Mouse (Mus musculus) cortical plate, adult 2 months (tissue): ENCODE measurements around the gene Tmem81. TPM values are rescaled to one million over a fixed set of nuclear protein-coding genes. Genes with fewer than 3 reads are reported as not detected.

Experiments
- H3K27ac ChIP-seq: fragments of 200-500 bp; 2 replicates; pipeline ENCODE4 v1.5.1; 2012; ENCODE audit warnings: low read length, control low read depth, inconsistent platforms; ENCODE audit not compliant: insufficient read depth
- H3K4me1 ChIP-seq: fragments of 200-500 bp; 2 replicates; pipeline ENCODE4 v1.6.1; 2011; ENCODE audit warnings: low read length; ENCODE audit not compliant: control insufficient read depth, insufficient read depth
- H3K4me3 ChIP-seq: fragments of 200-500 bp; 2 replicates; pipeline ENCODE4 v1.5.1; 2011; ENCODE audit warnings: mild to moderate bottlenecking, low read length, control low read depth; ENCODE audit not compliant: insufficient read depth
- CTCF ChIP-seq: fragments of 200-500 bp; IDR thresholded peaks from 2 replicates; pipeline ENCODE4 v1.5.1; 2011; ENCODE audit warnings: mild to moderate bottlenecking, control low read depth, low read length; ENCODE audit not compliant: insufficient read depth; ENCODE audit errors: extremely low read depth
- POLR2A ChIP-seq: fragments of 200-500 bp; IDR thresholded peaks from 2 replicates; pipeline ENCODE4 v1.6.1; 2011; ENCODE audit warnings: mild to moderate bottlenecking, low read length, control low read depth; ENCODE audit not compliant: insufficient read depth; ENCODE audit errors: extremely low read depth
- polyA plus RNA-seq: library from polyadenylated mRNA; depleted of rRNA; stranded (reverse); fragments of >200 nt; gene quantifications from 2 replicates; pipeline ENCODE4 v1.2.3, GENCODE M21; 2012

The Tmem81 gene
- polyA plus RNA-seq, 1 experiment, result 5.8 TPM

- Histone ChIP-seq H3K4me1 (peaks cover 5% of the 10 kb centered on the region), H3K27ac (no peak overlapping the region)
- TF ChIP-seq POLR2A (no peak), CTCF (no peak)
These were observed 22.8 kb downstream of the Tmem81 start for GRCm38 (mm10) chr1:132528647-132529334.

GRCm38 (mm10) chr1:132530631-132531191, 24.7 kb downstream of the Tmem81 start:
- H3K4me1 ChIP-seq, result peaks cover 5% of the 10 kb centered on the region
- no peak overlapping the region for H3K4me3 ChIP-seq
- no peak overlapping the region for H3K27ac ChIP-seq
- TF ChIP-seq POLR2A (no peak), CTCF (no peak)

More at GRCm38 (mm10) chr1:132528647-132529334, 22.8 kb downstream of the Tmem81 start:
- H3K4me3 ChIP-seq, result no peak overlapping the region

DNA sequence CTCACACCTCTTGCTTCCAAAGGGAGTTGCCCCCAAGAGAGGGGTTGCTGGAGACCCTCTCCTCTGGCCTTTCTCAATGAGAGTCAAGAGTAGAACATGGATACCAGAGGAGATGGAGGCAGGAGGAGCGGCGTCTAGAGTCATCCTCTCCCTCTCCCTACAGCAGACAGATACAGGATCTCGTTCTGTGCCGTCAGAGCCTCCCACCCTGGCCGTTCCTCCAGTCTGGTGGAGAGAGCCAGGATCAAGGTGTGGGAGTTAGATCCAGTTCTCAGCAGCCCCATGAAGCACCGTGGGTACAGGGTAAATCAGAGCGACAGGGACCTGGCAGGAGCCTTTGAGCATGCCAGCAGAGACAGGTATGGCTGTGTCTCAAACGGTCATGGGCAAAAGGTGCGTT, 26.5 kb downstream of the Tmem81 start:
- TF ChIP-seq CTCF (no peak), POLR2A (no peak)
- H3K4me1 ChIP-seq, result peaks cover 2% of the 10 kb centered on the region; the same call in 1 of the 2 replicates
- H3K27ac ChIP-seq, result no peak overlapping the region
- no peak overlapping the region for H3K4me3 ChIP-seq

DNA sequence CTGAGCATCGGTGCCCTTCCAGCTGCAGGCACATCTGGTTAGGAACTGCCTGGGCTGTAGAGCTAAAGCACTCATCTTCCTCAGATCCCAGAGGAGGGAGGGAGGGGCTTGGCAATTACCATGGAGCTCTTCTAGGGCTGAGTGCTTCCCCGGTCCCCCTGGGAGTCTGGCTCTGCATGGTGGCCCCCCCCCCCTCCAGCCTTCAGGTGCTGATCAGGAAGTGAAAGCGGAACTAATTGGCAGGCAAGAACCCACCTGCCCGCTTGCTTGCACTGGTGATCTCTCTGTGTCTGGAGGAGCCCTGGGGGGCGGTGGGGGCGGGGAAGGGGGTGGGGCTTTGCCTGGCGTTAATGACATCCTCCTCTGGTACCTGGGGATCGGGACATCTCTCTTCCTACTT, 27.8 kb downstream of the Tmem81 start:
- H3K4me3 ChIP-seq, result no peak overlapping the region
- H3K4me1 ChIP-seq, result peaks cover 2% of the 10 kb centered on the region; the same call in 1 of the 2 replicates
- H3K27ac ChIP-seq, result no peak overlapping the region
- TF ChIP-seq CTCF, result no peak
- no peak for TF ChIP-seq POLR2A

GRCm38 (mm10) chr1:132535541-132535940, 29.5 kb downstream of the Tmem81 start:
- no peak for TF ChIP-seq POLR2A
- TF ChIP-seq CTCF, result no peak
- peaks cover 3% of the 10 kb centered on the region; the same call in 1 of the 2 replicates for H3K4me1 ChIP-seq
- no peak overlapping the region for H3K27ac ChIP-seq
- no peak overlapping the region for H3K4me3 ChIP-seq

- Histone ChIP-seq H3K4me1 (peaks cover 6% of the 10 kb centered on the region; the same call in 1 of the 2 replicates), H3K4me3 (no peak overlapping the region), H3K27ac (0 out of 2 replicates have a peak overlapping the region, but pooled peaks have one; percentile 40)
- TF ChIP-seq CTCF, result no peak
- TF ChIP-seq POLR2A, result no peak
These were observed 30.4 kb downstream of the Tmem81 start for GRCm38 (mm10) chr1:132536416-132536815.

DNA sequence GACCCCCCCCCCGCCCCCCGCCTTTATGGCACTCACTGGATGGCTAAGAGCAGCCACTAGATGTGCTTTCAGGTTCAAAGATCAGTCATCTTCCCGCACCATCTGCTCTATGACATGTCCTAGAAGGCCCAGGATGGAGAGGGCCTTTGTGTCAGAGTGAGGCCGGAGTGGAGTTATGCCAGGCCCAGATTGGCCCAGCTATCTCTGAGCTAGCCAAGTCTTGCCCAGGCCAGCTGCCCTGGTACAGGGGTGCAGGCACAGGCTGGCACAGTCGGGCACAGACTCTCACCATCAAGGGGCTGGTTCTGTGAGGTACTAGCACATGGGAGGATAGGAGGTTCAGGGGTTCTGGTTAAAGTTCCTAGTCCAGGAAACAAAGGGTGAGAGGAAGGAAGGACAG, 31.7 kb downstream of the Tmem81 start:
- H3K4me1 ChIP-seq, result peaks cover 6% of the 10 kb centered on the region; the same call in 1 of the 2 replicates
- TF ChIP-seq CTCF, result no peak
- no peak for TF ChIP-seq POLR2A
- no peak overlapping the region for H3K4me3 ChIP-seq
- H3K27ac ChIP-seq, result peak overlapping the region; percentile 81

- TF ChIP-seq CTCF (no peak), POLR2A (no peak)
- H3K4me3 ChIP-seq, result peak overlapping the region; percentile 66
- no peak overlapping the region for H3K27ac ChIP-seq
- peaks cover 8% of the 10 kb centered on the region; the same call in 1 of the 2 replicates for H3K4me1 ChIP-seq
These were observed 34.7 kb downstream of the Tmem81 start for GRCm38 (mm10) chr1:132540701-132541100.

- TF ChIP-seq CTCF (no peak), POLR2A (no peak)
- Histone ChIP-seq H3K4me3 (peak overlapping the region; percentile 66), H3K4me1 (peaks cover 8% of the 10 kb centered on the region; the same call in 1 of the 2 replicates), H3K27ac (no peak overlapping the region)
These were observed 35.3 kb downstream of the Tmem81 start for GRCm38 (mm10) chr1:132541171-132541823.
